Mouse (Mus musculus): ENCODE measurements around the gene Tex48.

Tex48 gene

GRCm38 (mm10) chr4:63567712-63568390, 54.4 kb downstream of the Tex48 start:
- Histone ChIP-seq H3K27me3 (ENCODE audit: insufficient read depth, low read length) (no peaks in the 10 kb centered on the region), H3K9me3 (ENCODE audit: low read length) (peaks cover 36% of the 10 kb centered on the region), H3K4me3 (replicated peaks; ENCODE audit: low read length) (no peak overlapping the region), H3K4me1 (replicated peaks; ENCODE audit: low read depth, low read length) (no peaks in the 10 kb centered on the region), H3K36me3 (ENCODE audit: insufficient read depth, low read length) (peaks cover 77% of the 10 kb centered on the region)
- TF ChIP-seq POU5F1 (IDR thresholded peaks at IDR 0.05; ENCODE audit: borderline replicate concordance, low read length) (no peak), NANOG (IDR thresholded peaks at IDR 0.05; ENCODE audit: borderline replicate concordance, low read length) (no peak), CTCF (conservative IDR thresholded peaks at IDR 0.05; ENCODE audit: low read length) (no peak)

DNA sequence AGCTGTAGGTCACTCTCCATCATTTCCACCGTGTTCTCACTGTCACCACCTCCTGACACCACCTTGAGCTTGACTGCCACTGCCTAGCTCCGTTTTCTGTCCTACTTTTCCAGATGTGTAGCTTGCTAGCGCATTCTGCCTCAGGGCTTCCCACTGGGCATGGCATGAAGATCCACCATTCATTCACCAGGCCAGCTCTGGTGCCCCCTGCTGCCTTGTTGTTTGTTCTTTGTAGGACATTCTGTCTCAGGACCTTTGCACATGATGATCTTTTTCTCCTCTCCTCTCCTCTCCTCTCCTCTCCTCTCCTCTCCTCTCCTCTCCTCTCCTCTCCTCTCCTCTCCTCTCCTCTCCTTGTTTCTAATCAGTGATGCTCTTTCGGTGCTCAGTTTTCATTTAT, 59.5 kb downstream of the Tex48 start:
- H3K36me3 ChIP-seq (ENCODE audit: insufficient read depth, low read length), result peaks cover 43% of the 10 kb centered on the region
- 0 out of 2 replicates have a peak, but pooled peaks cover 4% of the 10 kb centered on the region for H3K27me3 ChIP-seq (ENCODE audit: insufficient read depth, low read length)
- peaks cover 32% of the 10 kb centered on the region for H3K4me1 ChIP-seq (replicated peaks; ENCODE audit: low read depth, low read length)
- H3K9me3 ChIP-seq (ENCODE audit: low read length), result no peaks in the 10 kb centered on the region
- TF ChIP-seq POU5F1 (IDR thresholded peaks at IDR 0.05; ENCODE audit: borderline replicate concordance, low read length), result no peak
- TF ChIP-seq NANOG (IDR thresholded peaks at IDR 0.05; ENCODE audit: borderline replicate concordance, low read length), result no peak
- TF ChIP-seq CTCF (conservative IDR thresholded peaks at IDR 0.05; ENCODE audit: low read length), result no peak
- H3K4me3 ChIP-seq (replicated peaks; ENCODE audit: low read length), result no peak overlapping the region

GRCm38 (mm10) chr4:63561861-63562675, 60.2 kb downstream of the Tex48 start:
- TF ChIP-seq CTCF (conservative IDR thresholded peaks at IDR 0.05; ENCODE audit: low read length), result no peak
- no peak for TF ChIP-seq POU5F1 (IDR thresholded peaks at IDR 0.05; ENCODE audit: borderline replicate concordance, low read length)
- no peak for TF ChIP-seq NANOG (IDR thresholded peaks at IDR 0.05; ENCODE audit: borderline replicate concordance, low read length)
- Histone ChIP-seq H3K36me3 (ENCODE audit: insufficient read depth, low read length) (peaks cover 43% of the 10 kb centered on the region), H3K9me3 (ENCODE audit: low read length) (no peaks in the 10 kb centered on the region), H3K4me1 (replicated peaks; ENCODE audit: low read depth, low read length) (peaks cover 39% of the 10 kb centered on the region), H3K4me3 (replicated peaks; ENCODE audit: low read length) (no peak overlapping the region), H3K27me3 (ENCODE audit: insufficient read depth, low read length) (0 out of 2 replicates have a peak, but pooled peaks cover 4% of the 10 kb centered on the region)

DNA sequence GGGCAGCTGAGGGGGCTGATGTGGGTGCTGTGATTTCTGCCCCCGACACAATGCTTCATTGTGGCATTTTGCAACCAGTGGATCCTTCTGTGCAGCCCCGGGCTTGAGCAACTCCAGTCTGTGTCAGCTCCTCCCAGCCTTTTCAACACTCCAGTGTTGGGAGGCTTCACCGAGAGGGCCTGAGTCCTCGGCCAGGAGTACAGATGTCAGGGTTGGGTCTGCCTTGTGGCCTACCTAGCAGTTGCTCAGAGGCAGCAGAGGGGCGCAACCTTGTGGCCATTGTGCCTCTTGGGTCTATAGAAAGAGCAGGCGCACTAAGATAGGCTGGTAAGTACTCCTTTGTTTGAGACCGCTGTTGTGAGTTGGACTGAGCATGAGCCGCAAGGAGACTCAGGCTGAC, 62.1 kb downstream of the Tex48 start:
- peaks cover 30% of the 10 kb centered on the region for H3K36me3 ChIP-seq (ENCODE audit: insufficient read depth, low read length)
- H3K4me3 ChIP-seq (replicated peaks; ENCODE audit: low read length), result peak overlapping the region; percentile 86; the same call in 1 of the 2 replicates
- no peaks in the 10 kb centered on the region for H3K9me3 ChIP-seq (ENCODE audit: low read length)
- peaks cover 57% of the 10 kb centered on the region for H3K4me1 ChIP-seq (replicated peaks; ENCODE audit: low read depth, low read length)
- 0 out of 2 replicates have a peak, but pooled peaks cover 4% of the 10 kb centered on the region for H3K27me3 ChIP-seq (ENCODE audit: insufficient read depth, low read length)
- no peak for TF ChIP-seq NANOG (IDR thresholded peaks at IDR 0.05; ENCODE audit: borderline replicate concordance, low read length)
- no peak for TF ChIP-seq CTCF (conservative IDR thresholded peaks at IDR 0.05; ENCODE audit: low read length)
- TF ChIP-seq POU5F1 (IDR thresholded peaks at IDR 0.05; ENCODE audit: borderline replicate concordance, low read length), result no peak

GRCm38 (mm10) chr4:63559127-63559697, 63.0 kb downstream of the Tex48 start:
- 0 out of 2 replicates have a peak, but pooled peaks cover 4% of the 10 kb centered on the region for H3K27me3 ChIP-seq (ENCODE audit: insufficient read depth, low read length)
- peak overlapping the region; percentile 86 for H3K4me3 ChIP-seq (replicated peaks; ENCODE audit: low read length)
- TF ChIP-seq CTCF (conservative IDR thresholded peaks at IDR 0.05; ENCODE audit: low read length), result no peak
- no peaks in the 10 kb centered on the region for H3K9me3 ChIP-seq (ENCODE audit: low read length)
- peaks cover 62% of the 10 kb centered on the region for H3K4me1 ChIP-seq (replicated peaks; ENCODE audit: low read depth, low read length)
- peaks cover 28% of the 10 kb centered on the region for H3K36me3 ChIP-seq (ENCODE audit: insufficient read depth, low read length)

DNA sequence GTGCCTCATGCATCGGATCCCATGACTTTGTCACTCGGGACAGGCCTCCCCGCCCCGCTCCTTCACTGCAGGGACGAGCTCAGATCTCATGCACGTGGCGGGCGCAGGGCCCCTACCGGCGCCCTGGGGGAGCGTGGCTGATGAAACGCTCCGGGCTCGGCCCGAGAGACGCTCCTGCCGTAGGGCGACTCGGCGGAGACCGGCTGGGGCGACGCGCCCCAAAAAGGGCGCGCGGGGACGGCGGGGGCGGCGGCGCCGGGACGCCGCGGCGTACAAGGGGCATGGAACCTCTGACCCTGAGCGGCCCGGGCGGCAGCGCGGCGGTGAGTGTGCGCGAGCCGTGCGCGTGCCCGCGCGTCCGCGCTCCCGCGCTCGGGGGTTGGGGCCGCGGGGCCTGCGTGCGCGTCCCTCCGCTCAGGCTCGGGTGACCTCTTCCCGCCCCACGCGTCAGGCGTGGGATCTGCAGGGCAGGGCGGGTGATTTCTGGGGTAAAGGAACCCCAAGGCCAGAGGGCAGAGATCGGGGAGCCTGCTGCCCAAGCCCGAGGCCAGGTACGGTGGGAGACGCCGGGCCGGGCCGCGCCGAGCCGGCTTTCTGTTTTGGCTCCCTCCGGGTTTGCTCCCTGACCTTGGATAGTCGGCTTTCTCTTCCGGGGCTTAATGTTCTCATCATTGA, 63.7 kb downstream of the Tex48 start, which contains the start of gene Tmem268:
Gene Tmem268, plus strand, starts transcription at position 375 of the 675 bp plus-strand sequence.
- 0 out of 2 replicates have a peak, but pooled peaks cover 4% of the 10 kb centered on the region for H3K27me3 ChIP-seq (ENCODE audit: insufficient read depth, low read length)
- H3K4me3 ChIP-seq (replicated peaks; ENCODE audit: low read length), result peak within 1 kb of the TSS; percentile 86
- no peaks in the 10 kb centered on the region for H3K9me3 ChIP-seq (ENCODE audit: low read length)
- peaks cover 62% of the 10 kb centered on the region for H3K4me1 ChIP-seq (replicated peaks; ENCODE audit: low read depth, low read length)
- H3K36me3 ChIP-seq (ENCODE audit: insufficient read depth, low read length), result peaks cover 27% of the 10 kb centered on the region
- TF ChIP-seq NANOG (IDR thresholded peaks at IDR 0.05; ENCODE audit: borderline replicate concordance, low read length) (no peak), POU5F1 (IDR thresholded peaks at IDR 0.05; ENCODE audit: borderline replicate concordance, low read length) (no peak), CTCF (conservative IDR thresholded peaks at IDR 0.05; ENCODE audit: low read length) (no peak)

DNA sequence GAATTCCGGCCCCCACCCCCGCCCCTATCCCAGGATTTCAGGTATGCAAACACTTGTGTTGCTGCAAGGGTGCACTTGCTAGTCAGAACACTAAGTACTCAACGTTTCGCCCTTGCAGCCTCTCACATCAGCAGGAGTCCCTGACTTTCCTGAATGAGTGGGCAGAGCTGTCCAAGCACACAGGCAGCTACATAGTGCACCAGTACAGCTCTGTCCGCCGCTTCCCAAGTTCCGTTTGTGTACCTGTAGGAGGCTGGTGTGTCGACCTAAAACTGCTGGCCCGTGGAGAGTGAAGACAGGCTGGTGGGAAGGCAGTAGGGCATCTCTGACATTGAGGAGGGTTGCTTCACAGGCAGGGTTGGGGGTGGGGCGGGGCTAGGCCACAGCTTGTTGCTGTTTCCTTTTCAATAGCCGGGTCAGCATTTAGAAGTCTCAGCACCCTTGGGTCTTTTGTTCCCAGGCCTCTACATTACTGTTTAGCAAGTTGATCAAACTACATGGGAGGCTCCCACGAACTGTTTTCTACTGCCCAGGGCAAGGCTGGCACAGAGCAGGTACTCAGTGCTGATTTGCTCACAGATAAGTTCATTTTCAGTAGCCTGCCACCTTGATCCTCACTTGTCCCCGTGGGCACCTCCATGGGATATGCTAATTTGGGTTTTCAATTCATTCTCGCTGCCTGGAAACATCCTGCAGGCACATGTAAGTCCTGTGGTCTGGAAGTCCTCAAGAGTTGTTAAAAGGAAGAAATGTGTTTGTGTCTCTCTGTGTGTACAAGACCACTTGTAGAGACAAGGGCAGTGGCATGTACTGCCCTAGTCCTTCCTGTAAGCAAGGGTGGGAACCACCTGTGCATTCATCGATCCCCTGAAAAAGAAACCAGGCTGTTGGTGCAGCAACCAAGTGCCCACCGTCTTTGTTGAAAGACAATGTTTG, 64.8 kb downstream of the Tex48 start:
- no peaks in the 10 kb centered on the region for H3K9me3 ChIP-seq (ENCODE audit: low read length)
- 0 out of 2 replicates have a peak, but pooled peaks cover 4% of the 10 kb centered on the region for H3K27me3 ChIP-seq (ENCODE audit: insufficient read depth, low read length)
- peaks cover 62% of the 10 kb centered on the region for H3K4me1 ChIP-seq (replicated peaks; ENCODE audit: low read depth, low read length)
- H3K36me3 ChIP-seq (ENCODE audit: insufficient read depth, low read length), result peaks cover 27% of the 10 kb centered on the region
- H3K4me3 ChIP-seq (replicated peaks; ENCODE audit: low read length), result peak overlapping the region; percentile 86
- TF ChIP-seq POU5F1 (IDR thresholded peaks at IDR 0.05; ENCODE audit: borderline replicate concordance, low read length) (no peak), NANOG (IDR thresholded peaks at IDR 0.05; ENCODE audit: borderline replicate concordance, low read length) (peak; percentile 10; the same call in 1 of the 2 replicates), CTCF (conservative IDR thresholded peaks at IDR 0.05; ENCODE audit: low read length) (no peak)

Measured in E14TG2a.4 (cell line).